Mouse (Mus musculus): Measurements from ENCODE around the gene 4930590J08Rik.

- TF ChIP-seq POLR2A (IDR thresholded peaks at IDR 0.05; ENCODE audit: insufficient read depth, low read depth, low read length): no peak
- no peak for TF ChIP-seq CTCF (IDR thresholded peaks at IDR 0.05; ENCODE audit: insufficient read depth, low read depth, low read length)
Observed at GRCm38 (mm10) chr6:91972201-91972646, 69.6 kb downstream of the 4930590J08Rik start.

All from olfactory bulb, adult 2 months (tissue).